8 mouse cellular contexts compared by ENCODE assay signal in genomic region chrX:160501687-160502047, GRCm38 (mm10). TPM values are rescaled to one million over a fixed set of nuclear protein-coding genes. Genes with fewer than 3 reads are reported as not detected.
A peak's percentile ranks its signal among the peaks of the same experiment; 100 is the strongest.
DNase-seq lines count a peak whose midpoint lies in the region; ATAC-seq and TF ChIP-seq lines count a peak whose summit lies in the region.

No protein-coding gene starts in this region.

- TF ChIP-seq CTCF in Patski (IDR thresholded peaks at IDR 0.05), result no peak

- CTCF ChIA-PET in Patski (lab: Charles Lee), result interaction anchor here (1.6 kb wide), 1 partner anchor 20 kb away, joined by 4 read pairs; no protein-coding TSS in a partner anchor

- peak overlapping the region; percentile 68 for H3K4me3 ChIP-seq in heart, embryonic 13.5 days
- H3K4me3 ChIP-seq in hindbrain, embryonic 13.5 days, result peak overlapping the region; percentile 53
- H3K4me3 ChIP-seq in midbrain, embryonic 11.5 days (ENCODE audit: low read depth, low read length), result peak overlapping the region; percentile 52

- POLR2A ChIA-PET in Patski (lab: Charles Lee), result interaction anchor here (1.1 kb wide), 1 partner anchor 31 kb away, joined by 4 read pairs; no protein-coding TSS in a partner anchor

- H3K4me2 ChIP-seq in heart, embryonic 13.5 days, result peak overlapping the region; percentile 73
- H3K4me2 ChIP-seq in hindbrain, embryonic 13.5 days, result peak overlapping the region; percentile 53
- peak overlapping the region; percentile 39 for H3K4me2 ChIP-seq in midbrain, embryonic 11.5 days

- no peaks in the 10 kb centered on the region for H3K9me3 ChIP-seq in heart, embryonic 13.5 days
- no peaks in the 10 kb centered on the region for H3K9me3 ChIP-seq in hindbrain, embryonic 13.5 days
- no peaks in the 10 kb centered on the region for H3K9me3 ChIP-seq in midbrain, embryonic 11.5 days (ENCODE audit: control insufficient read depth, low read length)

- peak overlapping the region; percentile 81 for H3K9ac ChIP-seq in heart, embryonic 13.5 days
- peak overlapping the region; percentile 70 for H3K9ac ChIP-seq in hindbrain, embryonic 13.5 days
- peak overlapping the region; percentile 67 for H3K9ac ChIP-seq in midbrain, embryonic 11.5 days (ENCODE audit: low read length)

- ATAC-seq in heart, embryonic 13.5 days (ENCODE audit: extremely low read depth, insufficient number of reproducible peaks, low FRiP score, low TSS enrichment), result peak; percentile 39
- peak; percentile 27 for ATAC-seq in Patski
- ATAC-seq in hindbrain, embryonic 13.5 days (ENCODE audit: low FRiP score), result peak; percentile 86
- peak; percentile 86 for ATAC-seq in midbrain, embryonic 11.5 days (ENCODE audit: low FRiP score)

- 14% methylated on average over 12 of the region's 12 CpGs for WGBS in heart, embryonic 13.5 days
- 20% methylated on average over 12 of the region's 12 CpGs for whole genome bisulfite sequencing in hindbrain, embryonic 13.5 days
- 8% methylated on average over 12 of the region's 12 CpGs for WGBS in midbrain, embryonic 11.5 days

- H3K27ac ChIP-seq in heart, embryonic 13.5 days (replicated peaks), result peak overlapping the region; percentile 90
- H3K27ac ChIP-seq in hindbrain, embryonic 13.5 days, result peak overlapping the region; percentile 84
- no peak overlapping the region for H3K27ac ChIP-seq in midbrain, embryonic 11.5 days (ENCODE audit: low read depth, low read length)

- in situ Hi-C loops in Patski (cut with MboI; ENCODE audit: low pct_unique_long_range_greater_than_20kb), result no loop called here

- peaks cover 4% of the 10 kb centered on the region for H3K4me1 ChIP-seq in heart, embryonic 13.5 days
- peaks cover 7% of the 10 kb centered on the region for H3K4me1 ChIP-seq in hindbrain, embryonic 13.5 days (replicated peaks)
- H3K4me1 ChIP-seq in midbrain, embryonic 11.5 days (ENCODE audit: control insufficient read depth, insufficient read depth, low read length), result 0 out of 2 replicates have a peak, but pooled peaks cover 2% of the 10 kb centered on the region

- DNase-seq in heart, postnatal 4 days, result no peak
- DNase-seq in Patski (ENCODE audit: low read depth, low spot score), result no peak
- no peak for DNase-seq in midbrain, embryonic 11.5 days (ENCODE audit: low spot score, missing footprints)
- no peak for DNase-seq in cerebellum, adult 9-11 months
- no peak for DNase-seq in adrenal gland, postnatal 10 days
- DNase-seq in cerebellum, adult 11-12 months, result no peak

- H3K27me3 ChIP-seq in heart, embryonic 13.5 days (replicated peaks), result 0 out of 2 replicates have a peak, but pooled peaks cover 2% of the 10 kb centered on the region
- H3K27me3 ChIP-seq in Patski, result peaks cover 9% of the 10 kb centered on the region
- peaks cover 36% of the 10 kb centered on the region; the same call in 1 of the 2 replicates for H3K27me3 ChIP-seq in hindbrain, embryonic 13.5 days
- H3K27me3 ChIP-seq in midbrain, embryonic 11.5 days (ENCODE audit: control insufficient read depth, insufficient read depth, low read length), result peaks cover 2% of the 10 kb centered on the region; the same call in 1 of the 2 replicates

- no peaks in the 10 kb centered on the region for H3K36me3 ChIP-seq in heart, embryonic 13.5 days
- no peaks in the 10 kb centered on the region for H3K36me3 ChIP-seq in hindbrain, embryonic 13.5 days
- H3K36me3 ChIP-seq in midbrain, embryonic 11.5 days (ENCODE audit: control insufficient read depth, insufficient read depth, low read length), result no peaks in the 10 kb centered on the region

RNA-seq across cellular contexts. Expression of gene Phka2, which starts 0.3 kb away (rescaled TPM):
- 19.0 and 20.9 TPM in 2 replicates for polyA plus RNA-seq in heart, embryonic 13.5 days (2015; fragmentation: Nextera tagmentation; extraction: Ambion mirVana)
- 10 to 100 TPM; 31.1 to 32.9 TPM for total RNA-seq in heart, postnatal 4 days (2021)
- 17.6 TPM for polyA plus RNA-seq in Patski (2021)
- polyA plus RNA-seq in hindbrain, embryonic 13.5 days (2015; fragmentation: Nextera tagmentation; extraction: Ambion mirVana), result 12.7 and 13.1 TPM in 2 replicates
- polyA plus RNA-seq in midbrain, embryonic 11.5 days (2014; fragmentation: Nextera tagmentation; extraction: Ambion mirVana), result 19.6 and 20.7 TPM in 2 replicates
- total RNA-seq in adrenal gland, postnatal 10 days (2021), result 10 to 100 TPM; 22.3 to 29.3 TPM

Comparison
In these comparisons a context has a peak if more than half of its experiments do, and no peak if none do; other contexts are left out.
1. ATAC-seq: peak in every context shown above with its lines; median percentile 86 in hindbrain, embryonic 13.5 days; 86 in midbrain, embryonic 11.5 days; 39 in heart, embryonic 13.5 days; 27 in Patski.